Mouse (Mus musculus) spleen, adult 2 months (tissue): ENCODE data around the gene Chchd2. TPM values are rescaled to one million over a fixed set of nuclear protein-coding genes. Genes with fewer than 3 reads are reported as not detected.
"Not testable (repeated sequence)": the region's sequence is repeated elsewhere in the genome, so short reads cannot be mapped to it uniquely, and the experiment has no call there.

Experiments
- DNase-seq, 2 experiments: peaks; one replicate each; pipeline versions ENCODE4 v3.0.0 to v3.0.0-alpha.2; 2012 to 2021; ENCODE audit warnings: low spot score in 2 of 2, low read depth in 1 of 2
- H3K27ac ChIP-seq: fragments of 200-500 bp; 2 replicates; pipeline ENCODE4 v1.5.1; 2012; ENCODE audit warnings: low read length, inconsistent platforms; ENCODE audit not compliant: insufficient read depth
- H3K27me3 ChIP-seq: fragments of 200-500 bp; 2 replicates; pipeline ENCODE4 v1.6.1; 2012; ENCODE audit warnings: mild to moderate bottlenecking, moderate library complexity, low read length, inconsistent platforms; ENCODE audit not compliant: control insufficient read depth, insufficient read depth
- H3K36me3 ChIP-seq: fragments of 200-500 bp; 2 replicates; pipeline ENCODE4 v1.6.1; 2012; ENCODE audit warnings: mild to moderate bottlenecking, low read length, inconsistent platforms; ENCODE audit not compliant: control insufficient read depth, insufficient read depth
- H3K4me1 ChIP-seq: fragments of 200-500 bp; 2 replicates; pipeline ENCODE4 v1.6.1; 2011; ENCODE audit warnings: inconsistent platforms; ENCODE audit not compliant: control insufficient read depth, insufficient read depth, insufficient read length
- H3K4me3 ChIP-seq: fragments of 200-500 bp; 2 replicates; pipeline ENCODE4 v1.5.1; 2011; ENCODE audit warnings: mild to moderate bottlenecking, inconsistent platforms; ENCODE audit not compliant: insufficient read depth, insufficient read length; ENCODE audit errors: extremely low read depth
- CTCF ChIP-seq: fragments of 200-500 bp; IDR thresholded peaks from 2 replicates; pipeline ENCODE4 v1.5.1; 2011; ENCODE audit warnings: mild to moderate bottlenecking, inconsistent platforms; ENCODE audit not compliant: insufficient read depth, insufficient read length, insufficient replicate concordance; ENCODE audit errors: extremely low read depth
- POLR2A ChIP-seq: fragments of 200-500 bp; IDR thresholded peaks from 2 replicates; pipeline ENCODE4 v1.6.1; 2011; ENCODE audit warnings: low read depth, low read length, inconsistent platforms
- WGBS: fragments of 180-500 bp; shearing (Covaris S2); methylation state at CpG from one replicate; pipeline ENCODE4 v1.1.7; 2018; 5-methylcytosine and 5-hydroxymethylcytosine counted together
- polyA plus RNA-seq: library from polyadenylated mRNA; depleted of rRNA; stranded (reverse); fragments of >200 nt; gene quantifications from 2 replicates; pipeline ENCODE4 v1.2.3, GENCODE M21; 2012

The Chchd2 gene
- polyA plus RNA-seq, 1 experiment, result 274 TPM

DNA sequence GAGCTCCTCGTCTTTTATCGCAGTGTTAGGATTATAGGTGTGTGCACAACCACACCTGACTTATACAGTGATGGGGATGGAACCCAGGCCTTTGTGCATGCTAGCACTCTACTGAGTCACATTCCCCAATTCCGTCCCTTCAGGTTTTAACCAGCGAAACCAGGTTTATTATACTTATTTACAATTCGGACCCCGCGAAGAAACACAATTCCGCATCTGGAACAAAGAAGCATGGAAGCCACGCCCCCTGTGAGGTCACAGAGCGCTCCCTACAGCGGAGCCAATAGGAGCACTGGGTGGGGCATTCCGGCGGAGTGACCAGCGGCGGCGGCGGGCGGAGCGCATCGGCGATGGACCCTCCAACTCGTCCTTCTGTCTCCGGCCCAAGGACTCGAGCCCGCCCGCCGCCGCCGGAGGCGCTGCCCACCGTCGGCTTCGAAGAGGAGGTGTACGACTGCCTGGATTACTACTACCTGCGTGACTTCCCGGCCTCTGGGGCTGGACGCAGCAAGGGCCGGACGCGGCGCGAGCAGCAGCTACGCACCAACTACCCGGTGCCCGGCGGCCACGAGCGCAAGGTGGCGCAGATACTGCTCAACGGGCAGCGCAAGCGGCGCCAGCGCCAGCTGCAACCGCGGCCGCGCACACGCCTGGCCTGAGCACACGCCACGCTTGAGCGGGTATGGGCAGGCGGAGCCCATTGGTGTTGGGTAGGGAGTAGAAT, 21.1 kb upstream of the Chchd2 start, which contains the start of gene Nupr1l:
Nupr1l (plus strand) TSS at position 299 of the 724 bp plus-strand sequence.
- no peak for TF ChIP-seq CTCF
- peak; percentile 24; the same call in 1 of the 2 replicates for TF ChIP-seq POLR2A
- Histone ChIP-seq H3K27ac (peak within 1 kb of the TSS; percentile 44), H3K36me3 (no peaks in the 10 kb centered on the region), H3K4me3 (peak within 1 kb of the TSS; percentile 70), H3K27me3 (no peaks in the 10 kb centered on the region), H3K4me1 (peaks cover 3% of the 10 kb centered on the region)
- under 1% methylated on average over 63 of the region's 63 CpGs for WGBS
- peak; percentile 31 to 85 for DNase-seq

DNA sequence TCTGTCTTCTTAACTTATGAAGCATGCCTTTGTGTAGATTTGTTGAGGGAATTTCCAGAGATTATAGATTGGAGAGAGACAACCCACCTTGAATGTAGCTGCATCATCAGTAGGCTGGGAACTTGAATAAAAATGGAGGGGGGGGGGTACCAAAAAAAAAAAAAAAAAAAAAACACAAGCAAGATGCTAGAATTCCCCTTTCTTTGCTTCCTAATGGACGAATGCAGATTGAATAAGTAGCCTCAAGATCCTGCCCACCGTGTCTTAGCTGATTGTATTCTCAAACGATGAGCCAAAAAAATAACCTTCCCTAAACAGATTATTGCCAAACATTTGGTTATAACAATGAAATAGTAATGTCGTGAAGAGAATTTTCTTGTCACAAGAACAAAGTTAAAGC, 20.5 kb upstream of the Chchd2 start:
- H3K4me1 ChIP-seq, result peaks cover 3% of the 10 kb centered on the region
- H3K4me3 ChIP-seq, result peak overlapping the region; percentile 70
- H3K27me3 ChIP-seq, result no peaks in the 10 kb centered on the region
- no peaks in the 10 kb centered on the region for H3K36me3 ChIP-seq
- no peak overlapping the region for H3K27ac ChIP-seq
- TF ChIP-seq POLR2A (no peak), CTCF (no peak)
- DNase-seq, result no peak
- WGBS, result 11% methylated on average over 4 of the region's 4 CpGs

DNA sequence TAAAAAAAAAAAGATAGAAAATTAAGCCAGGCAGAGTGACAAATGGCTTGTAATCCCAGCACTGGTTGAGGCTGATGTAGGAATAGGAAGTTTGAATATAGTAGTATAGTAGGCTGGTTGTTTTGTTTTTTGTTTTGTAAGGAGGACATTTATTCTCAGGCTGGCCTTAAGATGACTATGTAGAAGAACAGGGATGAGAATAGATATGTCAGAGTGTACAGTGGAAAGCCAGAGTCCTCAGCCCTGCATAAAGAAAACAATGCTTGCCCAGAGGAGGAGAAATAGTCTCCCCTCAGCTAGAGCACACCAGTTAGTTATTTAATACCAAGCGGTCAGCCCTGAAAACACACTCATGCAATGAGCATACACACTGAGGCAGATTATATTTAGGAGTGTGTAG, 11.2 kb upstream of the Chchd2 start, which contains the start of gene Phkg1:
Phkg1 (minus strand) TSS at position 101 of the 400 bp plus-strand sequence.
- no peaks in the 10 kb centered on the region for H3K4me1 ChIP-seq
- H3K36me3 ChIP-seq, result no peaks in the 10 kb centered on the region
- TF ChIP-seq CTCF (no peak), POLR2A (no peak)
- no peak for DNase-seq
- H3K27ac ChIP-seq, result no peak within 1 kb of the TSS
- no peak within 1 kb of the TSS for H3K4me3 ChIP-seq
- WGBS, result 91% methylated on average over 1 of the region's 1 CpGs
- no peaks in the 10 kb centered on the region for H3K27me3 ChIP-seq

DNA sequence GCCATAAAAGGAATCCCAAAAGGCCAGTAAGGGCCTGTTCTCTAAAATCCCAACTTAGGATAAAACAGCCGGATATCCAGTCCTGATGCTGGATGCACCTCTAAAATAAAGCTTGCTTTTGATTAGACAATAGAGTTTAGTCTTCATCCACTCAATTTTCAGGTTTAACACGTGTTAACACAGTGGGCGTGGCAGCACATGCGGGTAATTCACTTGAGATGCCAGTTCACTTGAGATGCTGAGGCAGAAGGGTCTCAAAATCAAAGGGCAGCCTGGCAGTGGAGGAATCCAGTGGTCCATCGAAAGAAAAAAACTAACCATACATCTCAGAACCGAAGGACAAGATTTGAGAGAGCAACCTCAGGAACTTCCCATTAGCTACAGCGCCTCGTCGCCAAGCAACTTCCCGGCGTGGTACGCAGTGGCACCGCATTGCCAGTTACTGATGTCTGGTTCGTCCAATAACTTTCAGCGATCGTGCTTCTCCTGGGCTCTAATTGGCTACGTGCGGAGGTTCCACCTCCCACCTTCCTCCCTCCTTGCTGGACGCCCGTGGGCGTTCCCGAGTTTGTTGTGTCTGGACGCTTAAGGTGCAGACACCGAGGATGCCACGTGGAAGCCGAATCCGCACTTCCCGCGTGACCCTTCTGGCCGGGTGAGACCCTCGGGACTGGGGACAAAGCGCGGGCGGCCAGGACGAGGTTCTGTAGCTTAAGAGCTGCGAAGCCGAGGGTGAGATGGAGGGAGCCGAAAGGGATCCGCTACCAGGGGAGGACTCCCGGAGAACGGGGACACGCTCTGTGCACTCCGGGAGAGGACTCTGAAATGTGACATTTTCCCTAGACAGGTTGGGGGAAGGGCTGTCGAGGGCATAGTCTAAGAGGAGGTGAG, 8.2 kb upstream of the Chchd2 start, which contains the start of gene Zbed5:
Zbed5 (plus strand) TSS at position 526 of the 891 bp plus-strand sequence.
- Histone ChIP-seq H3K27ac (no peak within 1 kb of the TSS), H3K4me1 (no peaks in the 10 kb centered on the region), H3K4me3 (peak within 1 kb of the TSS; percentile 67), H3K27me3 (no peaks in the 10 kb centered on the region), H3K36me3 (no peaks in the 10 kb centered on the region)
- DNase-seq, result peak; percentile 82 to 83
- TF ChIP-seq POLR2A (no peak), CTCF (no peak)
- WGBS, result 2% methylated on average over 44 of the region's 44 CpGs

DNA sequence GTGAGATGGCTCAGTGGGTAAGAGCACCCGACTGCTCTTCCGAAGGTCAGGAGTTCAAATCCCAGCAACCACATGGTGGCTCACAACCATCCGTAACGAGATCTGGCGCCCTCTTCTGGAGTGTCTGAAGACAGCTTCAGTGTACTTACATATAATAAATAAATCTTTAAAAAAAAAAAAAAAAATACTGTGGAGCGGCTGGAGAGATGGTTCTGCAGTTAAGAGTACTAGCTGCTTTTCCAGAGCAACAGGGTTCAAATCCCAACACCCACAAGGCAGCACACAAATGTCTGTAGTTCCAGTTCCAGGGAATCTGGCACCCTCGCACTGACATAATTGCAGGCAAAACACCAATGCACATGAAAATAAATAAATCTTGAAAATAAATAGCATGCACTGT, 3.1 kb upstream of the Chchd2 start:
- H3K36me3 ChIP-seq, H3K4me1 ChIP-seq, H3K27me3 ChIP-seq, H3K27ac ChIP-seq, DNase-seq, H3K4me3 ChIP-seq: not testable (repeated sequence)
- 57% methylated on average over 7 of the region's 7 CpGs for WGBS

DNA sequence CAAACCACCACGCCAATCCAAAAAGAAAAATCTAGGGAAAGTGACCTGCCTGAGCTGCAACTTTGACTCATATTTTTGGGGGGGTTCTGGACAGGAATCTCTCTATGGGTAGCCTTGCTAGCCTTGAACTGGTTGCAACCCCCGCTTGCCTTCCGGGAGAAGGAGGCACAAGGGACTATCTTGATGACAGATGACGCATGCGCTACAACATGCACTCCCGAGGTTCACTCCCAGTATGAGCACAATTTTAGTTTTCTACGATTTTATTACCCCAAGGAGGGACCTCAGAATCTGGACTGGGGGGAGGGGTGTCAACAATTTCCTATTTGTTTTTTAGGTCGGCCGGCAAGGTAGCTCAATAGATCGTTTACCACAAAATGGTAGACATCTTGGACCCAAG, 999 bp downstream of the Chchd2 start:
- H3K27ac ChIP-seq, result no peak overlapping the region
- H3K4me3 ChIP-seq, result peak overlapping the region; percentile 89
- H3K27me3 ChIP-seq, result no peaks in the 10 kb centered on the region
- TF ChIP-seq POLR2A (no peak), CTCF (no peak)
- DNase-seq, result no peak
- peaks cover 5% of the 10 kb centered on the region; the same call in 1 of the 2 replicates for H3K4me1 ChIP-seq
- 27% methylated on average over 10 of the region's 10 CpGs for WGBS
- peaks cover 15% of the 10 kb centered on the region for H3K36me3 ChIP-seq
